10 mouse cellular contexts compared by ENCODE assay signal in the genomic region with DNA sequence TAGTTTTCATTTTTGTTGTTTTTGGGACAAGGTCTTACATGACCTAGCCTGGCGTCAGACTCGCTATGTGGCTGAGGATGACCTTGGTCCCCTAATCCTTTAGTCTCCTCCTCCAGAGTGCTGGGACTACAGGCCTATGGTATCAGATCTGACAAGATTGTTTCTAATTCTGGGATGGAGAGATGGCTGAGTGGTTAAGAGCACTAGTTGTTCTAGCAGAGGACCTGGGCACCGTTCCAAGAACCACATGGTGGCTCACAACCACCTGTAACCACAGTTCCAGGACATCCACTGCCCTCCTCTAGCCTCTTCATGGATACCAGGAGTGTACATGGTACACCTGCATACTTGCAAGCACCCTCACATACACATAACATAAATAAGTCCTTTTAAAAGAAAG. TPM values are rescaled to one million over a fixed set of nuclear protein-coding genes. Genes with fewer than 3 reads are reported as not detected.
DNase-seq lines count a peak whose midpoint lies in the region; ATAC-seq lines count a peak whose summit lies in the region.
"Had no signal": no experiment of that assay in that cellular context is flagged by ENCODE, and none has a peak within 500 bp of the region (broad histone marks: within the 10 kb centered on the region; RNA-seq: fewer than 3 reads in every experiment).

No protein-coding gene starts in this region.

- no peaks in the 10 kb centered on the region for H3K27me3 ChIP-seq in kidney, embryonic 14.5 days (ENCODE audit: control insufficient read depth, insufficient read depth, low read length)
- H3K27me3 ChIP-seq: limb, embryonic 12.5 days had no signal

- peak; percentile 22 for DNase-seq in kidney, adult 9 months
- DNase-seq in NIH3T3 (ENCODE audit: low read depth): peak; percentile 22
- peak; percentile 44 for DNase-seq in heart, adult 8-10 months (ENCODE audit: low spot score)
- DNase-seq in kidney, postnatal 4 days: peak; percentile 24 to 27
- DNase-seq in gastrocnemius, postnatal 14 days: no peak
- DNase-seq in layer of hippocampus, adult 9-10 months (ENCODE audit: low spot score): no peak
- DNase-seq: gastrocnemius, postnatal 36 days; lung, postnatal 4 days had no signal

- ATAC-seq in kidney, embryonic 14.5 days (ENCODE audit: low FRiP score, low TSS enrichment): no peak

- no peak overlapping the region for H3K9ac ChIP-seq in kidney, embryonic 14.5 days (ENCODE audit: low read depth, low read length)
- H3K9ac ChIP-seq: limb, embryonic 12.5 days had no signal

- WGBS in kidney, embryonic 14.5 days: 88% methylated on average over 3 of the region's 3 CpGs

- H3K4me3 ChIP-seq in kidney, embryonic 14.5 days (ENCODE audit: low read length): no peak overlapping the region
- H3K4me3 ChIP-seq: limb, embryonic 12.5 days had no signal

- 0 out of 2 replicates have a peak, but pooled peaks cover 5% of the 10 kb centered on the region for H3K4me1 ChIP-seq in kidney, embryonic 14.5 days (ENCODE audit: control insufficient read depth, insufficient read depth, low read length)

- intact Hi-C loops in gastrocnemius, postnatal 14 days (cut with DNase I; ENCODE audit: low total_unique reads): no loop called here

- no peak overlapping the region for H3K27ac ChIP-seq in kidney, embryonic 14.5 days (ENCODE audit: low read depth, low read length)
- H3K27ac ChIP-seq: limb, embryonic 12.5 days had no signal

- no peaks in the 10 kb centered on the region for H3K9me3 ChIP-seq in kidney, embryonic 14.5 days (ENCODE audit: control insufficient read depth, low read length)
- H3K9me3 ChIP-seq: limb, embryonic 12.5 days had no signal

- H3K36me3 ChIP-seq in kidney, embryonic 14.5 days (ENCODE audit: control insufficient read depth, insufficient read depth, low read length): no peaks in the 10 kb centered on the region
- H3K36me3 ChIP-seq: limb, embryonic 12.5 days had no signal

- no peak overlapping the region for H3K4me2 ChIP-seq in kidney, embryonic 14.5 days (replicated peaks; ENCODE audit: low read depth, low read length)
- H3K4me2 ChIP-seq: limb, embryonic 12.5 days had no signal

RNA-seq across cellular contexts. Expression of a gene that starts 21.2 kb away (rescaled TPM):
- polyA plus RNA-seq in kidney, embryonic 14.5 days (2014; fragmentation: Nextera tagmentation; extraction: Ambion mirVana): 24.1 and 34.5 TPM in 2 replicates
- total RNA-seq in heart, adult 8-10 months (2022): 1 to 10 TPM in 2 of 4 experiments, under 1 TPM in 2; 0.57 to 1.7 (median 1.2) TPM
- 1 to 10 TPM; 1.9 to 3.7 TPM for total RNA-seq in gastrocnemius, postnatal 14 days (2021)

Comparison
In these comparisons a context has a peak if more than half of its experiments do, and no peak if none do; other contexts are left out.
1. DNase-seq: peak in kidney, adult 9 months (single experiment), NIH3T3 (single experiment), heart, adult 8-10 months (single experiment) and kidney, postnatal 4 days (2 of 2); none in gastrocnemius, postnatal 14 days (single experiment) and layer of hippocampus, adult 9-10 months (single experiment).